Mouse (Mus musculus): Measurements from ENCODE around the gene Pcolce.

Gene Pcolce

DNA sequence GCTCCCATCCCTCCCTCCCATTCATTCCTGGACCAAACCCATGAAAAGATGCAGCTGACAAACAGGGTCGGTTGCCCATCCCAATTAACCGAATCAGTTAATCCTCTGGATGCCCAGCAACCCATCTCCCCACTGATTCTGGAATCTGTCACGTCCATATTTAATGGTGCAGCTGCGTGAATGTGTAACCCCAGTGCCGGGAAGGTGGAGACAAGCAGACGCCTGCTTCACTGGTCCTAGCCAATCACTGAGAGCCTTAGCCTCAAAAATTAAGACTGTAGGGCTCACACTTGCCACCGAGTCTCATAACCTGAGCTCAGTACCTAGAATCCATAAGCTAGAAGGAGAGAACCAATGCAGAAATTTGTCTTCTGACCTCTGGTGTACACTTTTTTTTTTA, 17.7 kb downstream of the Pcolce start:
- no peak for DNase-seq (ENCODE audit: extremely low spot score)

DNA sequence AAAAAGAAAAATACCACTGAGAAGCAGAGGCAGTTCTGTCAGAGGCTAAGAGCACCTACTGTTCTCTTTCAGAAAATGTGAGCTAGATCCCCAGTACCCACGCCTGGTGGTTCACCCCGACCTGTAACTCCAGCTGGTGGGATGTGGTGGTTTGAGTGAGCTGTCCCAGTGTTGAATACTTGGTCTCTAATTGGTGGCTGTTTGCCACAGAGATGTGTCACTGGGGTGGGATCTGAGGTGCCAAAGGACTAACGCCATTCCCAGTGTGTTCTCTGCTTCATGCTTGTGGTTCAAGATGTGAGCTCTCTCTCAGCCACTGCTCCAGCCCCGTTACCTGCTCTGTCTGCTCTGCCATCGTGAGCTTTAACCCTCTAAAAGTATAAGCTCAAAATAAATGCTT, 23.1 kb downstream of the Pcolce start:
- no peak for DNase-seq (ENCODE audit: extremely low spot score)

DNA sequence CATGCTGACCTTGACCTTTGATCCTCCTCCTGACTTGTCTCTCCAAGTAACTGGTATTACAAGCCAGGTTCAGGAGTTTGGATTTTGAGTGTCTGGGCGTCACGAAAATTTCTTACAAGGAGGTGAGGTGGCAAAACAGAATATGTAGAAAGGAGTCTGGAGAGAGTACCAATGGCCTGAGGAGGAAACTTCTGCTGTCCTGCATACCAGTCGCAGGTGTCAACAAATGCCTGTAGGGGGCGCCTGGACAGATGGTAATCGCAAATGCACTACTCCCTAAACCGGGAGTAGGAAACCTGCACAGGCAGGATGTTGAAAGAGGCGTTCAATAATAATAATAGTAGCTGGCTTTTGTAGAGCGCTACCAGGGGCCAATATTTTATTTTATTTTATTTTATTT, 28.6 kb downstream of the Pcolce start:
- no peak for DNase-seq (ENCODE audit: extremely low spot score)

DNA sequence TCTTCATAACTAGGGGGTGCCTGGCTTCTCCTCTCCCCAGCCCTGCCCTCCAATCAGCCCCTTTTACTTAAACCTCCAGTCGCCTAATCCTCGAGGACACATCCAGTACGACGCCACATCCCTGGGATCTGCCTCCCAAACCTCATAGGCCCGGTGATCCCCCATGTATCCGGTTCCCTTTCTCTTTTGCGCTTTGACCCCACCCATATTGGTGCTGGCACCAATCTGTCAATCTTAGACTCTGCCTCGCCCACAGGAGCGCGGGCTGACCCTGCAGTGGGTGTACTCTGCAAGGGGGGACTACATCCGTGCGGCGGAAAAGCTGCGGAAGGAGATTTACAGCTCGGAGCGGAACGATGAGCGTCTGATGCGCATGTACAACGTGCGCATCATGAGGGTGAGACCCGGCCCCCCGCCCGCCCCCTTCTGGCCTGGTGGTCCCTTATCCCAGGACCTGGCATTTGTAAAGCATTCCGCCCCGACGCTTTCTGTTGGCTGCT, 29.9 kb downstream of the Pcolce start:
- DNase-seq (ENCODE audit: extremely low spot score): peak; percentile 58

DNA sequence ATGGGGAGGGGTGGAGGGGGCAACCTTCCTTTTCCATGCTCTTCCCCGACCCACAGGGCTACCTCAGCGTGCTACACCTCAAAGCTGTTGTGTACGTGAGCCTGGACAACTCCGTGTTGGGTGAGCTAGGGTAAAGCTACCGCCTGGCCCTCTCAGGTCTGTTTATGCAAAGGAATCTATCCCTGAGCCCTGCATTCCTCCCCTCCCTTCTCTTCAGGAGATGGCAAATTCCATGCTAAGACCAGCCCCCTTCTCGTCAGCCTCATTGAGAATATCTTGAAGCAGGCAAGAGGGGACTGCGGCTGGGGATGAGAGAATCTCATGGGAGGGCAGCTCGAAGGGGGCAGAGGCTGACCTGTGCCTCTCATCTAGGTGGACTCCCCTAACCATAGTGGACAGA, 30.9 kb downstream of the Pcolce start:
- DNase-seq (ENCODE audit: extremely low spot score): no peak

DNA sequence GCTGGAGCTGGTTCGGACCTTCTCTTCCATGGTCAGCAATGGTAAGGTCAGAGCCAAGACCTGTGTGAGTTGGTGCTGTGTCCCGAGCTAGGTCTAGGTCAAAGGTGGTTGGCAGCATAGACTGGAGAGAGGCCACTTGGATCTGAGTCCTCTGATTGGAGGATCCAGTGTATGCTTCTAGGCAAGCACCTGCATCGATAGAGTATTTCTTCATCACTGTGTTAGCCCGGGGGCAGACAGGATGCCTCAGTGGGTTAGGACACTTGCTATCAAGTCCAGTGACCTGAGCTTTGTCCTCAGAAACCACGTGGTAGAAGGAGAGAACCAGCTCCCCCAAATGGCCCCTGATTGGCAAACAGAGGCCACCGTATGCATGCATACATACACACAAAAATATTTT, 33.3 kb downstream of the Pcolce start:
- DNase-seq (ENCODE audit: extremely low spot score): no peak

DNA sequence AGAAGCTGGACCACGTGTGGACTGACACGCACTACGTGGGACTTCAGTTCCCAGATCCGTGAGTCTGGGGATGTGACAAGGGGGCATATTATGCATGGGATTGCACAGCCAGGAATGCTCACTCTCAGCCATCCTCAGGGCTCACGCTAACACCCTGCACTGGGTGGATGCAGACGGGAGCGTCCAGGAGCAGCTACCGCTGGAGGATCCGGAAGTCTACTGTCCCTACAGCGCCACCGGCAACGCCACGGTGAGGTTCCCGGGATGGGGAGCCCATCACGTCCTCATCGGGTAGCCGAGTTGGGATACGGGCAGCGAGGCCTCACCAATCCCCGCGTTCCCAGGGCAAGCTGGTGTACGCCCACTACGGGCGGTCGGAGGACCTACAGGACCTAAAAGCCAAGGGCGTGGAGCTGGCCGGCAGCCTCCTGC, 39.1 kb downstream of the Pcolce start:
- peak; percentile 41 for DNase-seq (ENCODE audit: extremely low spot score)

DNA sequence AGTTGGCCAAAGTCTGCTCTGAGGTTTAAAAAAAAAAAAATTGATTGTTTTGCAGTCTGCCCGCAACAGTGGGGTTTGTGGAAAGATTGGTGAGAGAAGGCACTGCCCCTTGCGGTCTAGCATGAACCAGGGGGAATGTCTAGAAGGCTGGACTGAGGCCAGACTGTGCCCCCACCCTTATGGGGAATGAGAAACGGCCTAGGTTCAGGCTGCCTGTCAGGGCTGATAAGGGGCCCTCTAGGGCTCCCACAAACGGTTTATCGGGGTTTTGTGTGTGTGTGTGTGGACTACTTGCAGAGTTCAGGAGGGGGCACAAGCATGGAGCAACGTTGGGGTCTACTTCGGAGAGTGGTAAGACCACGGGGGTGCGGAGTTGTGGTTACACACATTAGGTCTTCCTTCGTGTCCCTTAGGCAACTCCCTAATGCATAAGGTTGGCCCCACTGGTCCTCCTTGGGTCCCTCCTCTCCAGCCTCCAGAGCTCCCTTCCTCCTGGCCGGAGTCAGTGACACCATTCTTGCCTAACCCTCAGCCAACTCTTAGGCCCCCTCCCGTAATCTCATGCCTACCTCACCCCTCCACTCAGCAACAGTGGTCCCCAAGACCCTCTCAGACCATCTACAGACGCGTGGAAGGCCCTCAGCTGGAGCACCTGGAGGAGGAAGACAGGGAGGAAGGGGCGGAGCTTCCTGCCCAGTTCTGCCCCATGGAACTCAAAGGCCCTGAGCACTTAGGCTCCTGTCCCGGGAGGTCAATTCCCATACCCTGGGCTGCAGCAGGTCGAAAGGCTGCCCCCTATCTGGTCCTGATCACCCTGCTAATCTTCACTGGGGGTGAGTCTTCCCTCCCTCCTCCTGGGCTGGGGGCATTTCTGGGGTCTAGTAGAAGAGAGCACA, 42.6 kb downstream of the Pcolce start:
- no peak for DNase-seq (ENCODE audit: extremely low spot score)

DNA sequence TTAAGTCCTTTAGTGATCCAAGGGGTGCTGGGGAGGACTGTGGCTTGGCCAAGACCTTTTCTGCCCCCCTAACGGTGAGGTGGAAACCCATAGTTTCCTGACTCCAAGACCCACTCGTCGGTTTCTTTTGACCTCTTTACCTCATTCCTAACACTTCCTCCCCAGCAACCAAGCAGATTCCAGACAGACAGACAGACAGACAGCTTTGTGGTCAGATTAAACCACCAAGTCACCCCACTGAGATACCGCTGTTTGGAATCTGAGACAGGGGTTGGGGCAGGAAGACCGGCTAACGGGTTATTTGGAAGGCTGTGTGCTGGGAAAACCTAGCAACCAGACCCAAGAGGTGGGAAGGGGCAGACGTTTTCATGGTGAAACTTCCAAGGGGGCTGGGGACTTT, 43.4 kb downstream of the Pcolce start:
- DNase-seq (ENCODE audit: extremely low spot score): no peak

DNA sequence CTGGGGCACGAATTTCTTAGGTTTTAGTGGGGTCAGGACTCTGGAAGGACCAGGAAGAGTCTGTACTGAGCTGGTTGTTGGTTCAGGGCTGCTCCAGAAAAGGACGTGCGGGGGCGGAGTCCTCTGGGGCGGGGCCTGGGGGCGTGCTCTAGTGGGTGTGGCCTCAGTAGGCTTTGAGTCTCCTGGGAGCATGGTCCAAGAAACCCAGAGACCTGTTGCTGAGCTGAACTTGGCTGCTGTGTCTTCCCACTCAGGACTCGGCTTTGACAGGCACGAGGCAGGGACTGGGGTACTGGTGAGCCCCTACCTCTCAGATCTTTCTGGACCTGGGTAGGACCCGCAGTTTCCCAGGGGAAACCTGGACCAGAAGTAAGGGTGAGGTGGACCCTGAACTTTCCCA, 43.9 kb downstream of the Pcolce start, which contains the start of gene Tfr2:
TSS of gene Tfr2 (plus strand) at position 176 of the 400 bp plus-strand sequence.
- peak; percentile 26 for DNase-seq (ENCODE audit: extremely low spot score)

DNA sequence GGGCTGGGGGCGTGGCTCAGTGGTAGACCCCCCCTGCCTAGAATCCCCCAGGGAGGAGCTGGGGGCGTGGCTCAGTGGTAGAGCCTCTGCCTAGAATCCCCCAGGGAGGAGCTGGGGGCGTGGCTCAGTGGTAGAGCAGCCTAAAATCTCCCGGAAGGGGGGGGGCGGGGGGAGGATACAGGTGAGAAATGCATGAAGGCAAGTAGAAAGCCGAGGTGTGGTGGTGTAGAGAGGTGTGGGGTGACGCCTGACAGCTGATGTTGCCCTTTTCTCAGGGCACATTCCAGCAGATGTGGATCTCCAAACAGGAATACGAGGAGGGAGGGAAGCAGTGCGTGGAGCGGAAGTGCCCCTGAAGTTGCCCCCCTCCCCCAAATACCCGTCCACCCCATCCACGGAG, 44.6 kb downstream of the Pcolce start:
- DNase-seq (ENCODE audit: extremely low spot score): no peak

DNA sequence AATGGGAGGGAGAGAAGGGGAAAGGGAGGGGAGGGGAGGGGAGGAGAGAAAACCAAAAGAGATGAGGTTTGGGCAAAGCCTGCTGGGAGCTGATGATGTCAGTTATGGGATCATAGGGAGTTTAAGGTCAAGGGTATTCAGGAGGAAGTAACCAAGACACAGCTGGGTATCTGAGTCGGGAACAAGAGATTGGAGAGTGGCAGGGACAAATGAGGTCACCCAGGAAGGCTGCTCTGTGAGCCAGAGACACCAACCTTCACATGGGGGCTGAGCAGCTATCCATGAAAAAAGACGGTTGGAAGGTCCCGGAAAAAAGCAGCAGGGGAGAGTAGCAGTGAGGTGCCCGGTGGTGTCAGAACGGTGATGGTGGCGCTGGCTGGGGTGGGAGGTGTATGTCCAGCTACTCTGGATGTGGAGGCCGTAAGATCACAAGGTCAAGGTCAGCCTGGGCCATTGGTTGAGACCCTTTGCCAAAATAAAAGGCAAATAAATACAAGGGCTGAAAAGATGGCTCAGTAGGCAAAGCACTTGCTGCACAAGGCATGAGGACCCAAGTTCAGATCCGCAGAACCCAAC, 45.3 kb downstream of the Pcolce start:
- no peak for DNase-seq (ENCODE audit: extremely low spot score)

DNA sequence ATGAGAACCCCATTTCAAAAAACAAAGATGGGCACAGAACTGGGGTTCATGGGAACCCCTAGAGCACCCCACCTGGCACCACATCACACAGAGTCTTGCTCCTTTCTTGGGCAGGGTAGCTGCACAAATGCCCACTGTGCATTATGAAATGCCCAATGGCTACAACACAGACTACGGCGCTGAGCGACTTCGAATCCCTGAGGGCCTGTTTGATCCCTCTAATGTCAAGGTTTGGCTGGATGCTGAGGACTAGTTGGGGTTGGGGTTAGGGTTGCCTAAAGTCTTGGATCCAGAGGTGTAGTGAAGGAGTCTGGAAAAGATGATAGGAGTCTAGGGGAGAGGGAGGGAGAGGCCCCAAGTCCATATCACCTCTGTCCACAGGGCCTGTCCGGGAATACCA, 47.2 kb downstream of the Pcolce start:
- no peak for DNase-seq (ENCODE audit: extremely low spot score)

DNA sequence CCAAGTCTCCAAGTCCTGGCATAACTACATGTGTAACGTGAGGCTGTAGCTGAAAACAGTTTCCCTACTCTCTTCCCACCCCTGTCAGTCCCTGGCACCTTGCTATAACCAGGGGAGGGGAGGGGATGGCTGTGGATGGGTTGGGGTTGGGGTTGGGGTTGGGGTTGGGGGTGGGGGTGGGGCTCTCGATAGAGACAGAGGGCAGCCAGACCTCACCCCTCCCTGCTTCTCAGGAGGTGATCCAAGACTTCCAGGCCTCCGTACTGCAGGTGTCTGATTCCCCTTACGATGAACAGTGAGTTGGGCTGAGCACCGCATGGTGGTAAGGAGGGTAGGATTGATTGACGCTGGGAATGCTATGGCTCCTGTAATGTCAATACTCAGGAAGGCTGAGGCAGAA, 47.8 kb downstream of the Pcolce start:
- no peak for DNase-seq (ENCODE audit: extremely low spot score)

DNA sequence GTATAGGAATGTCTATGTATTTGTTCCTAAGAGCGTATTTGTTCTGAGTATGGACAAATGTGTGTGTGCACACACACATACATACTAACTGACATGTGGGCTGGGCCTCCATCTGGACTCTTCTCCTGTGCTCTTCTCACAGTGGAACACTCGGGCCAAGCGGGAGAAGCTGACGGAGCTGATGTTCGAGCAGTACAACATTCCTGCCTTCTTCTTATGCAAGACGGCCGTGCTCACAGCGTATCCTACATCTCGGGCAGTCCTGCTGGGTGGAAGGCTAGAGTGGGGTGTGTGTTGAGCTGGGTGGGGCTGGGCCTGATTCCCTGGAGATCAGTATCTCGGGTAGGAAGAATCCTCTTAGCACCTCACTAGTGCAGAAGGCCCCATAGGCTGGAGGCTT, 50.6 kb downstream of the Pcolce start:
- DNase-seq (ENCODE audit: extremely low spot score): no peak

DNA sequence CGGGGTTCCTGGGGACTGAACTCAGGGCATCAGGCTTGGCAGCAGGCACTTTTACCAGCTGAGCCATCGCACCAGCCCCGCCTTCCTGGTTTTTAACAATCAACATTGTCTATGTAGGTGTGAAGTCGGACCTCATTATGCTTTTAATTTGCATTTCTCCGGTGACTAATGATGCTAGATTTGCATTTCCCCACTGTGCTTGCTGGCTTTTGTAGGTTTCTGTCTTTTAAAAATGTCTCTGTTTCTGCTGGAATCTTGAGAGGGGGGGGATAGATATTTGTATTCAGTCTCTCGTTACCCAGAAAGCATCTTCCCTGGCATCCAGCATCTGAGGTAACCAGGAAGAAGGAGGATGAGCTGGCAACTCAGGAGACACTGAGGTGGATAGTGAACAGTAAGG, 52.0 kb downstream of the Pcolce start:
- no peak for DNase-seq (ENCODE audit: extremely low spot score)
